Mouse (Mus musculus): ENCODE data around the gene B4galt2.

GRCm38 (mm10) chr4:117921358-117921757 is 38.1 kb upstream of the B4galt2 start:
- TF ChIP-seq CTCF (IDR thresholded peaks at IDR 0.05): no peak
- no peak for TF ChIP-seq POLR2A (IDR thresholded peaks at IDR 0.05; ENCODE audit: insufficient read depth, low read depth, low read length)
